ENCODE assay signal across 28 mouse cellular contexts in the genomic region with DNA sequence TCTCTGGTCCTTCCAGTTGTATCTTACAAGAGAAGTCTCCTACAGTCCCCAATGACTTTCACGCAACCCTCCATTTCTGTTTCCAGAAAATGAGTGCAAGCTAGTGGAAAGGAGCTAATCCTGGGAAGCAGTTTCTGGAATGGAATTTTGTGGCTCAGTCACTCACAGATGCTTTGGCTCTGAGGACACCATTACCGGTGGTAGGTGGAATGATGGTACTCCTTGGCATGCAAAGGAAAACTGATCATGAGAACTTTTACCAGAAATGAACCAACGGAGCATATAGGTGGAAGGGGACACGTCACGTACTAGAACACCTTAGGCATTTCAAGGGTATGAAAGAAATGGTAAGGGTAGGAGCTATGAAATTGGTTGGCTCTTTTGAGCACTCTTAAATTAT.
"Had no signal": no experiment of that assay in that cellular context is flagged by ENCODE, and none has a peak within 500 bp of the region (broad histone marks: within the 10 kb centered on the region; RNA-seq: fewer than 3 reads in every experiment).

No protein-coding gene starts in this region.

- H3K27ac ChIP-seq: heart, embryonic 15.5 days; hindbrain, embryonic 10.5 days; hindbrain, embryonic 12.5 days; hindbrain, embryonic 13.5 days; hindbrain, embryonic 14.5 days; hindbrain, embryonic 15.5 days; hindbrain, postnatal 0 days; intestine, embryonic 15.5 days; kidney, embryonic 15.5 days; kidney, postnatal 0 days; layer of hippocampus, adult 2 months; left cerebral cortex, adult 2 months had no signal

- DNase-seq: heart, postnatal 10 days; heart, postnatal 14 days; heart, postnatal 36 days; heart, postnatal 4 days; kidney, adult 11 months; kidney, adult 18-20 months; kidney, postnatal 10 days; kidney, postnatal 14 days; kidney, postnatal 25 days; kidney, postnatal 4 days; layer of hippocampus, adult 9-11 months; layer of hippocampus, postnatal 36 days had no signal

- H3K4me3 ChIP-seq: heart, embryonic 15.5 days; hindbrain, embryonic 10.5 days; hindbrain, embryonic 12.5 days; hindbrain, embryonic 13.5 days; hindbrain, embryonic 15.5 days; intestine, embryonic 15.5 days; kidney, embryonic 15.5 days; layer of hippocampus, adult 2 months; left cerebral cortex, adult 2 months had no signal

- H3K9ac ChIP-seq: heart, embryonic 15.5 days; hindbrain, embryonic 12.5 days; hindbrain, embryonic 13.5 days; hindbrain, embryonic 14.5 days; hindbrain, embryonic 15.5 days; intestine, embryonic 15.5 days; kidney, embryonic 15.5 days had no signal

- H3K9me3 ChIP-seq: heart, embryonic 15.5 days; hindbrain, embryonic 10.5 days; hindbrain, embryonic 12.5 days; hindbrain, embryonic 13.5 days; hindbrain, embryonic 15.5 days; intestine, embryonic 15.5 days; kidney, embryonic 15.5 days had no signal

- H3K27me3 ChIP-seq: heart, embryonic 15.5 days; hindbrain, embryonic 12.5 days; hindbrain, embryonic 13.5 days; hindbrain, embryonic 15.5 days; intestine, embryonic 15.5 days; kidney, embryonic 15.5 days had no signal

- H3K36me3 ChIP-seq: heart, embryonic 15.5 days; hindbrain, embryonic 10.5 days; hindbrain, embryonic 12.5 days; hindbrain, embryonic 13.5 days; hindbrain, embryonic 15.5 days; intestine, embryonic 15.5 days; kidney, embryonic 15.5 days had no signal

- H3K4me1 ChIP-seq: heart, embryonic 15.5 days; hindbrain, embryonic 10.5 days; hindbrain, embryonic 12.5 days; hindbrain, embryonic 13.5 days; hindbrain, embryonic 15.5 days; intestine, embryonic 15.5 days had no signal

- ATAC-seq: hindbrain, embryonic 16.5 days; hindbrain, postnatal 0 days; inflammation-experienced regulatory T-cells, adult 6 months; intestine, embryonic 15.5 days; intestine, embryonic 16.5 days; intestine, postnatal 0 days had no signal

- H3K4me2 ChIP-seq: heart, embryonic 15.5 days; hindbrain, embryonic 12.5 days; hindbrain, embryonic 13.5 days; hindbrain, embryonic 14.5 days; hindbrain, embryonic 15.5 days; intestine, embryonic 15.5 days; kidney, embryonic 15.5 days had no signal
